Mouse (Mus musculus) spleen, postnatal 36 days (tissue): ENCODE data around the gene Drd3.

Experiments used
- DNase-seq, 2 experiments: peaks; one replicate each; pipeline ENCODE4 v3.0.0; 2022; ENCODE audit warnings: low spot score in 2 of 2, mixed read lengths in 1 of 2

Gene Drd3

DNA sequence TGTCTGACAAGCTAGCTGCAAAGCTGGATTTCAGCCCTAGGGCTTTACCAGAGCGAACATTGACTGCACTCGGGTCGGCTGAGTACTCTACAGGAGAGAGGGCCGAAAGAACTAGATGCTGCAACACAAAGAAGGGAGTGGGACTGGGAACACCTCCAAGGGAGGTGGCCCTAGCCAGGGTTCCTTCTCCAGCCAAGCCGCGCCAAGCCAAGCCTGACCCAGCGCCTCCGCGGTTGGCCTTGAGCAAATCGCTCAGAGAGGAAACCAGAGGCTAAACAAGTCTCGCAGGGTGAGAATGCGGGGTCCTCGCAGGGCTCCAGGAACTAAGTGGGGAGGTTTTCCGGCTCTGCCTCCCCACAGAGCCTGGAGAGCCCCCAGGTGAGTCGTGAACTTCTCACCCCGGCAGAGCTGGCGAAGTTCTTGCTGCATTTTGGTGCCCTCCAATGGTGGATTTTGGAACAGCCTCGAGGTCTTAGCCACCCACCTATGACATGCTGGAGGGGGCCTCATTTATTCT is 48.0 kb downstream of the Drd3 start:
- peak; percentile 44 to 53 for DNase-seq

DNA sequence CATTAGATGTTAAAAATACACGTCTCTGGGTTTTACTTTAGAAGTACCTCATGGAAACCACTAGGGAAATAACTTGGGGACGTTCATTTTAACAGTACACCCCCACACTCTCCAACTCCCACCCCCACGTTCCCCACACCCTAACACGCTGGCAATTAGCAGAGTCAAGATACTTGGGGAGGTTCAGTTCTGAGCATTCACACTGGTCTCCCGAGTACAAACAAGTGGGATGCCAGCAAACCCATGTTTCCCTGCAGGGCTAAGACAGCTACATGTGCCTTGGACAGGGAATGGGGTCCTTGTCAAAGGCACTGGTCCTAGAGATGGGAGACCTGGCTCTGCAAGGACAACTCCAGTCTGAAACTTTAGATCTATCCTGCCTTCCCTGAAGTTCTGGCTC is 48.6 kb downstream of the Drd3 start:
- no peak for DNase-seq

GRCm38 (mm10) chr16:43804364-43804763 is 50.5 kb downstream of the Drd3 start:
- no peak for DNase-seq

DNA sequence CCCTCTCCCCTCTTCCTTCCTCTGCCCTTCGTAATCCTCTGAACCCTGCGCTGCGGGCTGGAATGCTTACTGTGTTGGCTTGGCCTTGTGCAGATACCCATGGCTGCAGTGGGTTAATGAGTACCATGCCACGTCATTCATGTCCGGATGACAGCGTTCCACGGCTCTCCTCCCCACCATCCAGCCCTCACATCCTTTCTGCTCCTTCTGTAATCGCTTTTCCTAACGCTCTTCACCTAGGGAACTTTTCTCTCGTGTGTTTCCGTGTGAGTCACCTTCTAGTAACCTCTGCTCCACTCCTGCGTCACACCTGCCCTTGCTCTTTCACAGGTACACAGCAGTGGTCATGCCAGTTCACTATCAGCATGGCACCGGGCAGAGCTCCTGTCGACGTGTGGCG is 53.2 kb downstream of the Drd3 start:
- no peak for DNase-seq

GRCm38 (mm10) chr16:43809429-43809828 is 55.6 kb downstream of the Drd3 start:
- no peak for DNase-seq

- DNase-seq: no peak
These were observed 57.6 kb downstream of the Drd3 start for GRCm38 (mm10) chr16:43811402-43811801.

DNA sequence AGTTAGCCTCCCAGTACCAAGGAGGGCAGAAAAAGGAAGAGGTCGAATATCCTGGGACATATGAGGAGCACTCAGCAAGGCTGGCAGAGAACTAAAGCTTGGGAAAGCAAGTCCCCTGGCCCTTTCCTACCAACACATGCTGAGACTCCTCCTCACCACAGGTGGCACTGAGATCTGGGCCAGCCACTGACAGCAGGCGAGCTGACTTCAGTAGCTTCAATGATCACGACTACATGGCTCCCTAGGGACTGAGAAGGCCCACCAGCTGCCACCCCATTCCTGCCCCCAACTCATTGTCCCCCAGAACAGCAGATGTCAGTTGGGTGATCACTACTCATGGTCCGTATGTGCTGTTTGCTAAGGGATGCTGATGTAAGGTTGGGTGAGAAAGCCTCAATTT is 60.8 kb downstream of the Drd3 start:
- no peak for DNase-seq

GRCm38 (mm10) chr16:43816321-43816720 is 62.5 kb downstream of the Drd3 start:
- DNase-seq: no peak

DNA sequence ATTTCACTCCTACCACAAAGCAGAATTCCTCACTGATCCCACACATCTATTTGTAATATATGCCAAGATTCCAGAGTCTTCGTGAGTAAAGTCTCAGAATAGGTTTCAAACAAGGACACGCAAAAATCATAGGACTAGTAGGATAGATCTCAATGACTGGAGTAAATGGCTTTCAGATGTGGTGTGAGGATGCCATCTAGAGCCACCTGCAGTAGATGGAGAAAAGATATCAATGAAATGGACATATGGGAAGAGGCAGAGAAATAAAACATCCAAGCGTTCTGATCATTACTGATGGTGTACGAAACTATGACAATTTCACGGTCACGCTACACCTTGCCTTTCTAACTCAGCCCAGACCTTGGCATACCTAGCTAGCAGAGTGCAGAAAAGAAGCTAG is 64.6 kb downstream of the Drd3 start:
- DNase-seq: no peak

- no peak for DNase-seq
These were observed 73.7 kb downstream of the Drd3 start for GRCm38 (mm10) chr16:43827492-43827891.

- DNase-seq: no peak
These were observed 78.1 kb downstream of the Drd3 start for GRCm38 (mm10) chr16:43831957-43832356.

DNA sequence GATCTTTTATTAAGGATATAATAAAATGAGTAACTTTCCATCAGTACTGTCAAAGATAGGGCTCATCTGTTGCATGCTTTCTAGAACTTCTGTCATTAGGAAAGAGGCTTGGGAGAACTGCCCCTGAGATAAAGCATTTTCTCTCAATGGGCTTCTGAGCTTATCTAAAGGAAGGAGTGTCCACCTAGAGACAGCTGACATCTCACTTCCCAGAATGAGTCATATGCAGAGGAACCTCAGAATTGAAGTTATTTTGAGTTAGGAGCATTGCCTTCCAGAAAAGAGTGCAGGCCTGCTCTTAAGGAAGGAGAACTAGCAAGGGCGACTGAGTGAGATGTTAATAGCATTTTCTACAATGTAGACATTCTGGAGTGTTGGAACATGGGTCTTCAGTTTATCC is 87.4 kb downstream of the Drd3 start:
- DNase-seq: no peak

GRCm38 (mm10) chr16:43849839-43850238 is 96.0 kb downstream of the Drd3 start:
- no peak for DNase-seq

- DNase-seq: no peak
These were observed 105.2 kb downstream of the Drd3 start for GRCm38 (mm10) chr16:43858941-43859476.

DNA sequence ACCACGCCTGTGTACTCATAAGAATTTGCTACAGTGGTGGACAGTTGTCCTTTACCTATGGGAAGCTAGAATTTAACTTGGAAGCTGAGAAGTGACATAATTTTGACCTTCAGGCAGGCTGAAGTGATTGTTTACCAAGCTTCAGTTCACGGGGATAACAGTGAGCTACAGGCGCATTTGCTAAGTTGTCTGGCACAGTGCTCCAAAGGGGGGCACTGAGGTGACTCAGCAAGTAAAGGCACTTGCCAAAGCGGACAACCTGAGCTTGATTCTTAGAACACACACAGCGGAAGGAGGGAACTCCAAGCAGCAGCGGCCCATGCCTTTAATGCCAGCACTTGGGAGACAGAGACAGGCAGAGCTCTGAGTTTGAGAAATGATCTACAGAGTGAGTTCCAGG is 106.8 kb downstream of the Drd3 start:
- no peak for DNase-seq

GRCm38 (mm10) chr16:43869805-43870204 is 116.0 kb downstream of the Drd3 start:
- DNase-seq: no peak

DNA sequence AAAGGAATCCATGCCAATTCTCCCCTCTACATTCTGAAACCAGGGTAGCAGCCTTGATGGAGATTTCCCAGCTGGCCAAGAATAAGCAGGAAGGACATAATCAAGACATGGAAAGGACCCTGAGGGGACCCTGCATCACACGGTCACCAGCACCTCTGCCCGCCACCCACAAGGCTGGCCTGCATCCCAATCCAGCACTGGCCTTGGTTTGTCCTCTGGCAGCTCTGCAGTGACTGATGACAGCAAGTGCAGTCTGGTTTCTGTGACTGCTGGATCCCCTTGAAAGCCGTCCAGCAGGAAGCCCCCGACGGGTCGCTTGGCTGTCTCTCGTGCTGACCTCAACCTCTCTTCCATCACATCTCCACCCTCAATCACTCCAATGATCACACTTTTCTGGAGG is 117.6 kb downstream of the Drd3 start:
- no peak for DNase-seq
